In the genomic region with DNA sequence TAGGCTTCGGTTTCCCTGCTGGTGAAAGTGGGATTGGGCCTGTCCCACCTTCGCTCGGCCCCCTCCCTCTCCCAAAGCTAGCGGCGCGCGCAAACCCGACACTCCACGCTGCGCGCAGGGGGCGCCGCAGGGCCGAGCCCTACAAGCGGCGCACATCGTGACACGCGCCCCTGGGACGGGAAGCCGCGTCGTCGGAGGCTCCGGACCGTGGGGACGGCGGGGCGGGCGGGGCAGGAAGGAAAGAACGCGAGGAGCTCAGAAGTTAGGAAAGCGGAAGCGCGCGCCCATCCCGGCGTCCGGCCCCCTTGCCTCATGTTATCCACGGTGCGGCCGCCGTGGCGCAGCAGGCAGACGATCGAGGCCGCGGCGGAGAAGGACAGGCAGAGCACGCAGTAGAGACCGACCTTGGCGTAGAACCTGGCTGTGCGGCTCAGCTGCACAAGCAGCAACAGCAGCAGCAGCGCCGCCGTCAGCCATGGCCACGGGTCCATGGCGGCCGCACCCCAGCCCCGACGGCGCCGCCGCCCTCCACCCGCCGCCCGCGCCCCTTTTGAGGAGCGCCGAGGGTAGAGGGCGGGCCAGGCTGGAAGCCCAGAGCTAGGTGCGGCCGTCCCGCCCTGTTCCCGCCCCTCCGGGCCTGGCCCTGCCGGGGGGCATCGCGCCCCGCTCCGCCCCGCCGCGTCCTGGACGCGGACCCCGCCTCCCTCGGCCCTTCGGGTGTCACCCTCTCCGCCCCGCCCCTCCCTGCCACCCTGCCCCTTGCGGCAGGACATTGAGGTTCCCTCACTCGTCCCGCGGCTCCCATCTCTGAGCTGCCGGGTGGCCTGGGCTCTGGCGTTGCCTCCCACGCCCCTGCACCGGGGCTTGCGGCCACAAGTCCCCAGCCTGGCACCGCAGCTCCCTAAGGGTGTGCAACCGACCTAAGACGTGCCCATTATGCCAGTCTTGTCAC, we compare ENCODE assay signal across 8 mouse cellular contexts. TPM values are rescaled to one million over a fixed set of nuclear protein-coding genes. Genes with fewer than 3 reads are reported as not detected.
DNase-seq lines count a peak whose midpoint lies in the region; ATAC-seq lines count a peak whose summit lies in the region.

A gene (minus strand): TSS at position 698 of the 952 bp plus-strand sequence.

- no peak for ATAC-seq in erythroid progenitor cell, adult 5-6 weeks (replicated peaks; ENCODE audit: low FRiP score, poor library complexity, severe bottlenecking)

- intact Hi-C loops in heart, postnatal 10 days (cut with DNase I) = loop anchor here (1.0 kb wide), 1 partner anchor 36 kb away; no protein-coding TSS in a partner anchor

- DNase-seq in B cell, adult 2 months = peak; percentile 77 to 79
- DNase-seq in adrenal gland, adult (ENCODE audit: inconsistent age in 2 of 2, low spot score in 1 of 2) = peak; percentile 93 to 96
- peak; percentile 86 to 87 for DNase-seq in heart, postnatal 10 days
- DNase-seq in kidney, postnatal 36 days = peak; percentile 86 to 93
- DNase-seq in lung, postnatal 25 days (ENCODE audit: low spot score) = peak; percentile 88
- peak; percentile 62 for DNase-seq in ovary, postnatal 14 days (ENCODE audit: low spot score)
- DNase-seq in urinary bladder, postnatal 14 days (ENCODE audit: low spot score) = peak; percentile 85

RNA-seq across cellular contexts. Expression of the gene that starts here (rescaled TPM):
- 12.2 and 12.6 TPM in 2 replicates for total RNA-seq in erythroid progenitor cell, adult 5-6 weeks (2015; ENCODE audit: low replicate concordance)
- 6.2 and 12.0 TPM in 2 replicates for total RNA-seq in erythroid progenitor cell, adult 5-6 weeks (2017; ENCODE audit: low replicate concordance)
- total RNA-seq in heart, postnatal 10 days (2021) = 10 to 100 TPM; 53.3 to 78.7 TPM
